Mouse (Mus musculus) heart, embryonic 14.5 days (tissue): ENCODE data around the gene Abi3. TPM values are rescaled to one million over a fixed set of nuclear protein-coding genes. Genes with fewer than 3 reads are reported as not detected.
"Not testable (repeated sequence)": the region's sequence is repeated elsewhere in the genome, so short reads cannot be mapped to it uniquely, and the experiment has no call there.

ENCODE experiments used
- ATAC-seq: fragments of 200-750 bp; cut with Nextera tagmentation; 2 replicates; pipeline ENCODE4 v1.8.0; 2017; ENCODE audit warnings: low read depth, moderate TSS enrichment; ENCODE audit not compliant: insufficient number of reproducible peaks, insufficient read depth, low FRiP score
- H3K27ac ChIP-seq, 2 experiments: fragments of 200-500 bp in 1 of 2; fragments of 300-500 bp in 1 of 2; sonication (generic) in 1 of 2; replicated peaks in 1 of 2; 2 replicates each; pipeline ENCODE4 v1.5.1; 2012 to 2014; ENCODE audit warnings: low read depth in 2 of 2, low read length in 2 of 2, control low read depth in 1 of 2, mild to moderate bottlenecking in 1 of 2, mixed read lengths in 1 of 2; ENCODE audit not compliant: control insufficient read depth in 1 of 2, insufficient read depth in 1 of 2
- H3K27me3 ChIP-seq: fragments of 300-500 bp; sonication (generic); 2 replicates; pipeline ENCODE4 v1.6.1; 2014; ENCODE audit warnings: mild to moderate bottlenecking, low read length, control low read depth; ENCODE audit not compliant: control insufficient read depth, insufficient read depth
- H3K36me3 ChIP-seq: fragments of 300-500 bp; sonication (generic); 2 replicates; pipeline ENCODE4 v1.6.1; 2014; ENCODE audit warnings: mild to moderate bottlenecking, control low read depth, low read length, mixed read lengths; ENCODE audit not compliant: control insufficient read depth, insufficient read depth
- H3K4me1 ChIP-seq, 2 experiments: fragments of 200-500 bp in 1 of 2; fragments of 300-500 bp in 1 of 2; sonication (generic) in 1 of 2; 2 replicates each; pipeline ENCODE4 v1.6.1; 2012 to 2014; ENCODE audit warnings: low read length in 2 of 2, control low read depth in 1 of 2, mixed read lengths in 1 of 2; ENCODE audit not compliant: control insufficient read depth in 2 of 2, insufficient read depth in 2 of 2
- H3K4me2 ChIP-seq: fragments of 300-500 bp; sonication (generic); 2 replicates; pipeline ENCODE4 v1.6.1; 2014; ENCODE audit warnings: mild to moderate bottlenecking, low read length
- H3K4me3 ChIP-seq, 2 experiments: fragments of 200-500 bp in 1 of 2; fragments of 300-500 bp in 1 of 2; sonication (generic) in 1 of 2; 2 replicates each; pipeline ENCODE4 v1.5.1; 2012 to 2014; ENCODE audit warnings: low read length in 2 of 2, mild to moderate bottlenecking in 2 of 2, control low read depth in 1 of 2, low read depth in 1 of 2, moderate library complexity in 1 of 2; ENCODE audit not compliant: control insufficient read depth in 1 of 2, insufficient read depth in 1 of 2
- H3K9ac ChIP-seq: fragments of 300-500 bp; sonication (generic); 2 replicates; pipeline ENCODE4 v1.6.1; 2014; ENCODE audit warnings: mild to moderate bottlenecking, low read length
- H3K9me3 ChIP-seq: fragments of 300-500 bp; sonication (generic); 2 replicates; pipeline ENCODE4 v1.6.1; 2016; ENCODE audit warnings: low read length, control low read depth; ENCODE audit not compliant: control insufficient read depth
- WGBS: fragments of 180-500 bp; shearing (Covaris S2); extraction: QIAGEN DNeasy Blood & Tissue Kit; methylation state at CpG from one replicate; pipeline ENCODE4 v1.1.7; 2014; 5-methylcytosine and 5-hydroxymethylcytosine counted together
- polyA plus RNA-seq: library from polyadenylated mRNA; unstranded; fragments of >200 nt; fragmentation: Nextera tagmentation; extraction: Ambion mirVana; gene quantifications from 2 replicates; pipeline ENCODE4 v1.2.1, GENCODE M21; 2014

The Abi3 gene
- polyA plus RNA-seq: 9.0 and 11.4 TPM in 2 replicates

DNA sequence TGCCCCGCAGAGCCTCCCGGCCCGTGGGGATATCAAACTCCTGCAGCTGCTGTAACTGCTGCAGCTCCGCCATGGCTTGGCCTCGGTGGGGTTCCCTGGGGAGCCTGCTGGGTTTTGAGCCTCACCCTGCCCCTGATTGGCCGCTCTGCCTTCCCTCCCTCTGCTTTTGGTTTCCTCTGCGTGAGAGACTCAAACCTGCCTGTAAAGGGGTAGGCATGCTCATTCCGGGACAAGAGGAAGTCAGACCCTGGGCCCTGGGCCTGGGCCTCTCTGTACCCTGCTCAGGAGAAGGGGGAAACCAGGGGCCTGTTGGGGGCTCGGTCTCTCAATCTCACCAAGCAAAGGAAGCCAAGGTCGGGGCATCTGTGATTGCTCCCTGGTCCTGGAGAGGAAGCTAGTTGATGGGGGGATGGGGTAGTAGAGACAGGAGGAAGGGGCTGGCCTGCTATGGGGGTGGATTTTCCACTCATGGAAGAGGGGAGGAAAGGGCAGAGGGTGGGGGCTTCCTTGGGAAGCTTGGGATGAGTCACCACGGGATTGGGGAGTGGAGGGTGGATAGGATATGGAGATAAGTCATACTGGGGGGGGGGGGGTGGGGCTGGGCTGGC is at the start of gene Abi3:
TSS of gene Abi3 (minus strand) at position 403 of the 608 bp plus-strand sequence.
- peak within 1 kb of the TSS; percentile 42 for H3K4me3 ChIP-seq
- no peaks in the 10 kb centered on the region; the same call in 1 of the 2 replicates for H3K27me3 ChIP-seq
- ATAC-seq: peak; percentile 83
- peaks cover 8 to 18% of the 10 kb centered on the region in 2 experiments for H3K4me1 ChIP-seq
- H3K27ac ChIP-seq: peak within 1 kb of the TSS; percentile 72 to 82
- 0 out of 2 replicates have a peak, but pooled peaks cover 3% of the 10 kb centered on the region for H3K36me3 ChIP-seq
- peak within 1 kb of the TSS; percentile 68 for H3K9ac ChIP-seq
- WGBS: 10% methylated on average over 11 of the region's 11 CpGs
- H3K4me2 ChIP-seq: peak within 1 kb of the TSS; percentile 52
- H3K9me3 ChIP-seq: no peaks in the 10 kb centered on the region

DNA sequence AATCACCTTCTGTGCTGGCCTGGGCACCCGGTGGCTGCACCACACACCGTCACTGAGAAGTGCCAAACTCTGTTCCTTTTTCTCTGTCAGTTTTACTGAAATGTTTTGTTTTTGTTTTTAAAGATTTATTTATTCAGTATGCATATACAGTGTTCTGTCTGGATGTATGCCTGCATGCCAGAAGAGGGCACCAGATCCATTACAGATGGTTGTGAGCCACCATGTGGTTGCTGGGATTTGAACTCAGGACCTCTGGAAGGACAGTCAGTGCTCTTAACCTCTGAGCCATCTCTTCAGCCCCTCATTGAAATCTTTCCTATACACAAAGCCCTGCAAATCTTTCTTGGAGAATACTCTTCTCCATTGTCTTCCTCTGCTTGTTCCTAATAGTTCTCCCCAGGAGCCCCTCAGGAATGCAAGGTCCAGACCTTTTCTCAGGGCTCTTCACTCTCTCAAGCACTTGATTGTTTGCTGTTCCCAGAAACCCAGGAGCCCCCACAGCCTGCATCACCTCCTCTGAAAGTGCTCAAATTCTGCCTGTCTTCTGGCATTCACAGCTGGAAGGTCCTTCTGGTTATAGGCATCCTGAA is 48.3 kb upstream of the Abi3 start:
- Histone ChIP-seq H3K27ac (no peak overlapping the region), H3K4me3 (no peak overlapping the region), H3K27me3 (no peaks in the 10 kb centered on the region), H3K9me3 (peaks cover 7% of the 10 kb centered on the region), H3K9ac (no peak overlapping the region), H3K4me2 (no peak overlapping the region), H3K4me1 (no peaks in the 10 kb centered on the region), H3K36me3 (no peaks in the 10 kb centered on the region)
- WGBS: 81% methylated on average over 2 of the region's 2 CpGs
- ATAC-seq: no peak

DNA sequence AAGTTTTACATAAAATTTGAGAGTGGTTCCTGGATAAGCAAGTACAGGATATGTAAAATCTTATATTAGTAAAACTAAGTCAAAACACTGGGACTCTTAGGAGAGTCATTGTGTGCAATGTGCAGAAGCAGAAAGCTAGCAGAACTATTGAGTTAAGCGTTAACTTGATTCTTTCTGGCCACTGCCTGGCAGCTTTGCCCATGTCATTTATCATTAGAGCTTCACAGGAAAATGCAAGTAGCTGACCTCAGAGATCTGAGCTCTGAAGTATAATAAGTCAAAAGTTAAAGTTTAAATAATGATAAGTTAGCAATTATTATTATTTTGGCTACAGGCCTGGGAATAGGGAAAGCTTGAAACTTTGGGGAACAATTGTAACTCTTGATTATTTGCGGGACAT is 37.6 kb upstream of the Abi3 start:
- H3K36me3 ChIP-seq, H3K9me3 ChIP-seq, H3K9ac ChIP-seq, H3K27me3 ChIP-seq, H3K27ac ChIP-seq, ATAC-seq, H3K4me3 ChIP-seq, H3K4me2 ChIP-seq, H3K4me1 ChIP-seq: not testable (repeated sequence)
- WGBS: 74% methylated on average over 2 of the region's 2 CpGs

DNA sequence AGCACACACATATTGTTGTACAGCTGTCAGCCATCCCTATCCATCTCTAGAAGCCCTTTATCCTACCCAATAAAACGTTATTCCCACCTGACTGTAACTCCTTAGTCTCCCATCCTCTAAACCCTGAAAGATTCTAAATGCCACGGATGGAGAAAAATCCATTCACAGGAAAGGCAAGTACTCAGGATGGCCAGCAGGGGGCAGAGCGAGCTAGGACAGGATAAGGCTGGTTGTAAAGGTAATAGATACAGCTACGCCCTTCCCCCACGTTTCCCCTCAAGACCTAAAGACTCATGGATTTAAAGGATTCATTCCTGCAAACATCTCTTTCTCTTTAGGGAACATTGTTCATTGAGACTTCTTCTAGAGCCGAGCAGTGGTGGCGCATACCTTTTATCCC is 34.0 kb upstream of the Abi3 start:
- WGBS: 20% methylated on average over 7 of the region's 7 CpGs
- no peak for ATAC-seq
- H3K4me3 ChIP-seq: no peak overlapping the region

DNA sequence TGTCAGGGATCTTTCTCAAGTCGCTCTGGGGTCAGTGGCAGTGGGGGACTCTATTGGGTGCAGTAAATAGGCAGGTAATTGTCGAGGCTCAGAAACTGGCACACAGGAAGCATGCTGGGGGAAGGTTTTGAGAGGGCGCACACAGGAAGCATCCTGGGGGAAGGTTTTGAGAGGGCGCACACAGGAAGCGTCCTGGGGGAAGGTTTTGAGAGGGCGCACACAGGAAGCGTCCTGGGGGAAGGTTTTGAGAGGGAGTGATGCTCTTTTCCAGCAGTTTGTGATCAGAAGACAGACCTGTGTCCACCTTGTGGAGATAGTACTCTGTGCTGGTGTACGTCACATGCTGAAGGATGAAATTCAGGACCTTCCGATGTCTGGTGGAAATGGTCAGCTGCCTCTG is 33.5 kb upstream of the Abi3 start:
- Histone ChIP-seq H3K27me3 (no peaks in the 10 kb centered on the region), H3K9ac (no peak overlapping the region), H3K4me1 (no peaks in the 10 kb centered on the region), H3K9me3 (no peaks in the 10 kb centered on the region), H3K4me3 (no peak overlapping the region), H3K36me3 (no peaks in the 10 kb centered on the region), H3K4me2 (no peak overlapping the region; the same call in 1 of the 2 replicates), H3K27ac (no peak overlapping the region)
- ATAC-seq: no peak
- WGBS: 19% methylated on average over 9 of the region's 9 CpGs

More for the DNA sequence above, 34.0 kb upstream of the Abi3 start:
- H3K27ac ChIP-seq: no peak overlapping the region
- H3K36me3 ChIP-seq: no peaks in the 10 kb centered on the region
- no peak overlapping the region for H3K9ac ChIP-seq
- no peak overlapping the region; the same call in 1 of the 2 replicates for H3K4me2 ChIP-seq
- H3K4me1 ChIP-seq: no peaks in the 10 kb centered on the region
- no peaks in the 10 kb centered on the region for H3K27me3 ChIP-seq
- H3K9me3 ChIP-seq: no peaks in the 10 kb centered on the region

DNA sequence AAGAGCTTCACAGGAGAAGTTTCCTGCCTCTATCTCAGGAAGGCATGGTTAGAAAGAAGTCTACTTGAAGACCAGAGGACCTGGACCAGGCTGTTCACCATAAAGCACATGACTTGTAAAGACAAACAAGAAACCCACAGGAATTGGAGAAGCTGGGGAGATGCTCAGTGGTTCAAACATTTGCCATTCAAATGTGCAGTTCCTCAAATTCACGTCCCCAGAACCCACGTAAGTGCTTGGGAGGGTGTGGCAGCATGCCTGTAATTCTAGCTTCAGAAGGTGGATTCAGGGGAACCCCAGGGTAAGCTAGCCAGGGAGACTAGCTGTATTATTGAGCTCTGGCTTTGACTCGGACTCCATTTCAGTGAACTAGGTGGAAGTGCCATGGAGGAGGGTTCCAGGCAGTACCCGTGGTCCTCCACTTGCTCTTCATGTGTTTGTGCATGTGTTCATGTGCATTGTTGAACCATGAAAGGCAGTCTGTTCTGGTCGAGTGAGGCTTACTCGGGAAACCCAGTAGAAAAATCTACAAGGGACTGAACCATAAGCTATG is 27.7 kb upstream of the Abi3 start:
- no peak for ATAC-seq
- 68% methylated on average over 6 of the region's 6 CpGs for WGBS

DNA sequence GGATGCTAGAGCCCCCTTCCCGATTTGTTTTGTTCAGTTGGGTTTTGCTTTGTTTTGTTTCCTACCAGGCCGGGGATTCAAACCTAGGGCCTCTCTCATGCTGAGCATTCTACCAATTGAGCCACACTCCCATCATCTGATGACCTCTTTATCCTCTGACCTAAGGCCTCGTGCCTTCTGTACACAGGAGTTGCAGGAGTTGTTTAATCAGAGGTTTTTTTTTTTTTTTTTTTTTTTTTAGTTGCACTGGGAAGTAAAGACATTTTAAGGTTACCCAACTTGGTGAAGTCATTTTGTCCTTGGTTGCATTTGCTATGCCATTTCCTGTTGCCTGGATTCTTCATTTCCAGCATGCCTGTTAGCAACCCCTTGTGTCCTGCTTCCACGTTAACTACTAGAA is 27.2 kb upstream of the Abi3 start:
- Histone ChIP-seq H3K27me3 (no peaks in the 10 kb centered on the region), H3K36me3 (no peaks in the 10 kb centered on the region), H3K27ac (no peak overlapping the region), H3K4me3 (no peak overlapping the region), H3K9me3 (no peaks in the 10 kb centered on the region), H3K4me1 (no peaks in the 10 kb centered on the region), H3K4me2 (no peak overlapping the region), H3K9ac (no peak overlapping the region)
- ATAC-seq: no peak
- 67% methylated on average over 4 of the region's 4 CpGs for WGBS

More for the DNA sequence above, 27.7 kb upstream of the Abi3 start:
- Histone ChIP-seq H3K4me1 (no peaks in the 10 kb centered on the region), H3K4me3 (no peak overlapping the region), H3K4me2 (no peak overlapping the region), H3K9ac (no peak overlapping the region), H3K36me3 (no peaks in the 10 kb centered on the region), H3K27me3 (no peaks in the 10 kb centered on the region), H3K27ac (no peak overlapping the region), H3K9me3 (no peaks in the 10 kb centered on the region)
